Mouse (Mus musculus) spleen, adult 2 months (tissue): ENCODE measurements at regions not wholly inside any gene's neighbourhood (a gene's known extent, or its start where the extent isn't known, plus 50 kb on each side); places are given as distances from the start of the nearest gene placed in this dataset.

Experiments
- CTCF ChIP-seq: fragments of 200-500 bp; IDR thresholded peaks from 2 replicates; pipeline ENCODE4 v1.5.1; 2011; ENCODE audit warnings: mild to moderate bottlenecking, inconsistent platforms; ENCODE audit not compliant: insufficient read depth, insufficient read length, insufficient replicate concordance; ENCODE audit errors: extremely low read depth
- POLR2A ChIP-seq: fragments of 200-500 bp; IDR thresholded peaks from 2 replicates; pipeline ENCODE4 v1.6.1; 2011; ENCODE audit warnings: low read depth, low read length, inconsistent platforms

- no peak for TF ChIP-seq POLR2A
- TF ChIP-seq CTCF, result no peak
These were observed 339.4 kb downstream of the Lmo4 start for GRCm38 (mm10) chr3:143865626-143866025.
